Mouse (Mus musculus): ENCODE results near the gene Wnt10b.

The Wnt10b gene

DNA sequence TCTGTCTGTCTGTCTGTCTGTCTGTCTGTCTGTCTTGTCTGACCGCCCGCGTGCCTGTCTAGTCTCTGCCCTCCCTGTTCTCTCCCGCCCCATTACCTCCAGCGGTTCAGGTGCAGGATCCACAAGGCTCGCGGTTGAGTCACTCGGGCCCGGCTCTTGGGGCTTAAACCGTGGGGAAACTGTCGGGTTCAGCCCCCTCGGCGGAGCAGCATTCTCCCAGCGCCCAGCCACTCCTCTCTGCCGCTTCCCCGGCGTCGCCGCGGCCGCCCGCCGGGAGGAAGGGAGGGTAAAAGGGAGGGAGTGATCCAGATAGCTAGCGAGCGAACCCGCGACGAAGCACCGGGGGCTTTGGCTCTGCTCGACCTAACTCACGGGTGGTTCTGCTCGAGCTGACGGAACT, at the start of gene Wnt10b:
Wnt10b (minus strand) TSS at position 389 of the 400 bp plus-strand sequence.
- TF ChIP-seq GATA4 (IDR thresholded peaks at IDR 0.05; ENCODE audit: insufficient replicate concordance, low read length) = no peak

DNA sequence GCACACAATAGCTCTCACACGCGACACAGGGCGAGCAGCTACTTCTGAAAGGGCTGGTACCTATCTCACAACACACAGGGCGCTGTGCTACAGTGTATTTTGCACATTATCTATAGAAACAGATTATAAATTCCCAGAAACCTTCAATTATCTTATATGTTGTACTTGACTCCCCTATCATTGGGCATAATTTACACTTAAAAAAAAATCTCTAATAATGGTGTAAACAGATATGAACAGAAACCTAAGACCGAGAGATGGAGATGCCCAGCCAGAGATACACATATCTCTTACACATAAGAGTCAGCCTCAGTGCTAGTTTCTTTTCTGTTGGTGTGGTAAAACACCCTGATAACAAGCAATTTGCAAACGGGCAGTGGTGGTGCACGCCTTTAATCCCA, 49.7 kb upstream of the Wnt10b start:
- no peak for TF ChIP-seq GATA4 (IDR thresholded peaks at IDR 0.05; ENCODE audit: insufficient replicate concordance, low read length)

DNA sequence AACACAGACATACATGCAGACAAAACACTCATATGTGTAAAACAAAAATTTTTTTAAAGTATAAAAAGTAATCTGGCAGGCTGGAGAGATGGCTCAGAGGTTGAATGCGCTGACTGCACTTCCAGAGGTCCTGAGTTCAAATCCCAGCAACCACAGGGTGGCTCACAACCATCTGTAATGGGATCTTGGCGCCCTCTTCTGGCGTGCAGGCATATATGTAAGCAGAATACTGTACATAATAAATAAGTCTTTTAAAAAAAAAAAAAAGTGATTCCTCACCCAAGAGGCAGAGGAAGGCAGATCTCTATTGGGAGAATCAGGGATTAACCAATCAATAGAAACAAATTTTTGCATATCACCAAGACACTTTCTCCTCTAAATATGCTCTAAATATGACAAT, 45.5 kb upstream of the Wnt10b start:
- TF ChIP-seq GATA4 (IDR thresholded peaks at IDR 0.05; ENCODE audit: insufficient replicate concordance, low read length) = no peak

DNA sequence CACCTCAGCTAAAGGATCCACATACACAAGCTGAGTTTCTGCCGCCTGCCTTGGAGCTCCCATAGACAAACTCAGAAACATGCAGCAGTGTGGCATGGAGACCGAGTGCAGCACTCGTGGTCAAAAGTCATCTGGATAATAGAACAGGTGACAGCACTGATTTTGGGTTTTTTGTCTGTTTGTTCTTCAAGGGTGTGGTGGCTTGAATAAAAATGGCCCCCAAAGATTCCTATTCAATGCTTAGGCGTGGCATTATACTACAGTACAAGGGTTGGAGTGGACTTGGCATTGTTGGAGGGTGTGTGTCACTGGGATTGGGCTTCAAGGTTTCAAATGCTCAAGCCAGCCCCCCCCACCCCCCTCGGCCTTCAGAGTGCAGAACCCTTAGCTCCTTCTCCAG, 44.2 kb upstream of the Wnt10b start:
- TF ChIP-seq GATA4 (IDR thresholded peaks at IDR 0.05; ENCODE audit: insufficient replicate concordance, low read length) = no peak

DNA sequence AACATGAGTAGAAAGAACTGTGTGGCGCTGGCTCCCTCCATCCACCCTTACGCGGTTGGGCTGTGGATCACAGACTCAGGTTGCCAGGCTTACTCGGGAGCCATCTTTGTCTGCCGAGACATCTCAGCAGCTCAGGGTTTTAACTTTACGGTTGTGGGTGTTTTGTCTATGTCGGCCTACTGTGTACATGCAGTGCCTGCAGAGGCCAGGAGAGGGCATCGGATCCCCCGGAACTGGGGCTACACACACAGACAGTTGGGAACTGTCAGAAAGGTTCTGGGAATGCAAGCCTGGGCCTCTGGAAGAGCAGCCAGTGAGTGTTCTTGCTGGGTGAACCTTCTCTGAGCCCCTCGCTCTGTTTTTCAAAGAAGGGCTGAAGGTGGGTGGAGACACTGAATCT, 43.5 kb upstream of the Wnt10b start:
- no peak for TF ChIP-seq GATA4 (IDR thresholded peaks at IDR 0.05; ENCODE audit: insufficient replicate concordance, low read length)

DNA sequence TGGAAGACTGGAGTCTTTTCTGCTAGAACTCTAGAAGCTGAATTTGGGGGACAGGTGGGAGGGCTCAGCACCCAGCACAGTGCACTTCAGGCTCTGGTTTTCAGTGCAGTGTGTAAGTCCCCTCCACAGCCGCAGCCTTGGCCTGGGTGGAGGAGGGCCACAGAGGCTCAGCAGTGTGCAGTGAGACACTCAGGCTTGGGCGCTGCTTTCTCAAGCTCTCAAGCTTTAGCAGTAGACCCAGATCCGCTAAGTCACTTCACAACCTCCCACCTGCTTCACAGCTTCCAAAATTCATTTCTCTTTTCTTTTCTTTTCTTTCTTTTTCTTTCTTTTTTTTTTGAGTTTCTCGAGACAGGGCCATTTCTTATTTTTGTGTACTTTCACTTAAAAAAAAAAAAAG, 43.0 kb upstream of the Wnt10b start:
- TF ChIP-seq GATA4 (IDR thresholded peaks at IDR 0.05; ENCODE audit: insufficient replicate concordance, low read length) = no peak

DNA sequence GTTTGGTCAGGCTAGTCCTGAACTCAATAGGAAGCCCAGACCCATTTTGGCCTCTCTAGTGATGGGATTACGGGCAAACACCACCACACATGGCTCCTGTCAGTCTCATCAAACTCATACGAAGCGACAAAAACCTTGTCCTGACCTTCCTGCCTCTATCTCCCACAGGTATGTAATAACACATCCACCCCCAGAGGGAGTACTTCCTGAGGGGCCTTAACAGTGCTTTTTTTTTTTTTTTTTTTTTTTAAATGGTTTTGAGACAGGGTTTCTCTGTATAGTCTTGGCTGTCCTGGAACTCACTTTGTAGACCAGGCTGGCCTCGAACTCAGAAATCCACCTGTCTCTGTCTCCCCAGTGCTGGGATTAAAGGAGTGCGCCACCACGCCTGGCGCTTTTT, 40.2 kb upstream of the Wnt10b start:
- TF ChIP-seq GATA4 (IDR thresholded peaks at IDR 0.05; ENCODE audit: insufficient replicate concordance, low read length) = no peak

DNA sequence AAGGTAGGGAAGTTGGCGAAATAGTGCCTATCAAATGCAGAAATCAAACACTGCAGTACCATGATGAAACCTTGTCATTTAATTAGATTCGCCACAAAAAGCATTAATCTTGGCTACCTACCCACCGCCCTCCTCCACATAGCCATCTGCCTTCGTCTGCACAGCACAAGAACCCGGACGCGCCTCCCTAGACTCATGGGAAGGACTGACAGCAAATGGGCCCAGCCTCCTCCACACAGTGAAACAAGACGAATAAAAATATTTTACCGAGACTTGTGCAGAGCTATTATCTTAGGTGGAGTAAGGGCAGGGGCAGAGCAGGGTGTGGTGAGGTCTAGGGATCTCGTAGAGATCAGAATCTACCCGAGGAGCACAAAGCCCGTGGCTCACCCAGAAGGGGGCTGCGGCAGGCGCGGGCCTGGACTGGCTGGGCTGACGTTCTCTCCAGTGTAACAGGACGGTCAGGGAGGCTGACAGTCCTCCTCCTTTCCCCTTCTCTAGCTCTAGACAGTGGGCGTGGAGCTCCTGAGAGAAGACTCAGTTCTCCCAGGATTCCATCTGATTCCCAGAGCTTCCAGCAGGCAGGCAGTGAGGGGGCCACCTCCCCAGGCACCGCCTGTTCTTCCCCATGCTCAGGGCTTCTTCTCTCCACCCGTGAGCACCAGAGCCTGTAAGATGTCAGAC, 34.9 kb upstream of the Wnt10b start:
- TF ChIP-seq GATA4 (IDR thresholded peaks at IDR 0.05; ENCODE audit: insufficient replicate concordance, low read length) = no peak

DNA sequence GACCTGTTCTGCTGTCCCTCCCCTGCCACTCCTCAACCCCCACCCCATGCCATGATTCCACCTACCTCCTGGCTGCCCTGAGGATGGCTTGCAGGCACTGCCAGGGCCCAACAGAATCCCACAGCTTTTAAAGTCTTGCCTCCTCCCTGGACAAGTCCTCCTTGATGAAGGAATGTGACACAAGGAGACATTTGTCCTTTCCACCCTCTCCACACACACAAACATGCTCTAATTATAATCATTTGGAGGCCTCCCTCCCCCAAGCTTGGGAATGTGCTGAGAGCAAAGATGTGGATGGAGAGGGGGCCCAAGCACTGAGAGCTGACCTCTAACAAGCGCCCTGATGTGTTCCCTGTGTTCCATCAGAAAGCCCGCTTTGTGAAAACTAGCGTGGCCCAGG, 31.4 kb upstream of the Wnt10b start, which contains the start of gene Ddn:
Ddn (minus strand) TSS at position 101 of the 400 bp plus-strand sequence.
- no peak for TF ChIP-seq GATA4 (IDR thresholded peaks at IDR 0.05; ENCODE audit: insufficient replicate concordance, low read length)

DNA sequence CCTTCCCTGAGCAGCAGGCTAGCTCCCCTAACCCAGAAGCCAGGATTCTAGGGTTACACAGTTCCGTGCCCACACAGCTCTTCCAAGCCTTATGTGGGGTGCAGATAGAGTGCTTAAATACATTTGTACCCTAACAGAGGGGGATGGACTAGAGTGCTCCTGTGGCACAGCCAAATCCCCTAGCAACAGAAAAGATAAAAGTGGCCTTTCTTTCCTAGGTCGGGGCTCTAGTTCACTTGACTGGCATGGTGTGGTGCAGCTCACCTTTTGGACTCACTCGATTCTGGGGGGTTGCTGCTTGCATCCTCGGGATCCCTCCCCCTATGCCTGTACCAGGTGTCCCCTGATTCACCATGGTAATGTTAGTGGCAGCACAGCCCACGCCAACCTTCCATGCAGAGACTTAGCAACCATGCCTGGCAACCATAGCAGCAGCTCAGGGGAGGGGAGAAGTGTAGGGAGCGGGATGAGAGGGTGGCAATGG, 30.7 kb upstream of the Wnt10b start:
- TF ChIP-seq GATA4 (IDR thresholded peaks at IDR 0.05; ENCODE audit: insufficient replicate concordance, low read length) = no peak

DNA sequence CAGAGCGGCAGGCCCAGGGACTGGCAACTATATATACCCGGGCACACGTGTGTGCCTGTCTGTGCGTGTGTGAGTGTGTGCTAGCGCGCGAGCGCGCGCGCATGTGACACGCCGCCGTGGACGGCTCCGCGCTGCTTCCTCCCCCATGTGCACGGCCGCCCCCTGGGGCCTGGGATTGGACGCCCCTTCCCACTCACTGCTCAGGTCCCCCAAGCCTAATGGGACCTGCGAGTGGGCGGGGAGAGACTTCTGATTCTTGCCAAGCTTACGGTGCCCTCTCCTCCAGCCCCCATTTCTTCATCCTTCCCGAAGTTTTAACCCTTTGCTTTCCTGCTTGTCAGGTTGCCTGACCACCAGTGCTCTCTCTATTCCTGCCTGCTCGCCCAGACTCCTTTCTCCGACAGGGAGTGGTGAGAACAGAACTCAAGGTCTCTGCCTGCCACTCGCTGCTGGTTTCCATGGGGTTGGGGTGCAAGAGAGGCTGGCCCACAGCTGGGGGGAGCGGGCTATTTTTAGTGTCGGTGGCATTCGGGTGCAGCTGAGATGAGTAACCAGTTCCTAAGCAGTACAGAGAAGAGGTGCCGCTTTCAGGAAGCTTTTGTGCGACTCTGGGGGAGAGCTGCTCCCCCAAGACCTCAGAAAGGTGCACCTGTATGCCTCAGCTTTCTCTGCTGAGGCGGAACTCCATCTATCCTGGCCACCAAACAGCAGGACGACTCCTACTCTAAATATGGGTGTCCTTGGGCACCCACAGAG, 30.1 kb upstream of the Wnt10b start:
- no peak for TF ChIP-seq GATA4 (IDR thresholded peaks at IDR 0.05; ENCODE audit: insufficient replicate concordance, low read length)

DNA sequence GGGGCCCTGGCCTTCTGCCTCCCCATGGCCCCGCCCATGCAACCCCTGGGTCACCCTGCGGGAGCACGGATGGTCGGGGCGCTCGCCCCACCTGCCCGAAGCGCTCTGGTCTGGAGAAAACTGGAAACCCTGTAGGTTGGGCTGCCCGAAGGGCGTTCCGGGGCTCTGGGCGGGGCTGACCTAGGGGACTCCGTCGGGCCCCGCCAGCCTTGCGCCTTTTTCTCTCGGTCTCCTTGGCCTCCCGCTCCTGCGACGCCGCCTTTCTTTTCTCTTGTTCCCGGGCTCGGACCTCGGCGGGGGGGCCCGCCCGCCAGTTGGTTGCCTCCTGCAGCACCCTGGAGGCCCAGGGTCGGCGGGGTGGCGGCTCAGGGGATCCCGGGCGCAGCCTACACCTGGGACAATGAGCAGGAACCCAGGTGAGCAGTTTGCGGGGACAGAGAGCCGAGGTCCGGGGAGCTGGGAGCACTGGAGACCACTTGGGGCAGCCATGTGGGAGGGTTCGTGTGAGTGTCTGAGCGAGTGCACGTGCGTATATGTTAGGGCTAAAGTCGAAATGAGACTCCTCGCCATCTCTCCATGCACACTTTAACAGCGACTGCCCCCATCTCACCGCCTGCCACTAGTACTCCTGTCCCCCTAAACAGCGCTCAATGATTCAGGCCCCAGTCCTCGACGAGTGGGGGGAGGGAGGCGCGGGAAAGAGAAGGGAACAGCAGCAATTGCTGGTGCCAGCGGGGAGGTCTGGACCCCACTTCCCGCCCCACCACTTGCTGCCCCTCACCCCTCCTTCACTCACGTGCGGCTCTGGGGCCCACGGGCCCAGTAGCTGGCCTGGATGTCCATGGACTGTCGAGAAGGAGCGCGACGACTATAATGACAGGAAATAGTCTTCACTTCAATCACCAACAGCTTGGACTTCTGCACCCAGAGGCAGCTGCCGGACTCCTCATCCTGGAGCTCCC, 29.1 kb upstream of the Wnt10b start:
- no peak for TF ChIP-seq GATA4 (IDR thresholded peaks at IDR 0.05; ENCODE audit: insufficient replicate concordance, low read length)

DNA sequence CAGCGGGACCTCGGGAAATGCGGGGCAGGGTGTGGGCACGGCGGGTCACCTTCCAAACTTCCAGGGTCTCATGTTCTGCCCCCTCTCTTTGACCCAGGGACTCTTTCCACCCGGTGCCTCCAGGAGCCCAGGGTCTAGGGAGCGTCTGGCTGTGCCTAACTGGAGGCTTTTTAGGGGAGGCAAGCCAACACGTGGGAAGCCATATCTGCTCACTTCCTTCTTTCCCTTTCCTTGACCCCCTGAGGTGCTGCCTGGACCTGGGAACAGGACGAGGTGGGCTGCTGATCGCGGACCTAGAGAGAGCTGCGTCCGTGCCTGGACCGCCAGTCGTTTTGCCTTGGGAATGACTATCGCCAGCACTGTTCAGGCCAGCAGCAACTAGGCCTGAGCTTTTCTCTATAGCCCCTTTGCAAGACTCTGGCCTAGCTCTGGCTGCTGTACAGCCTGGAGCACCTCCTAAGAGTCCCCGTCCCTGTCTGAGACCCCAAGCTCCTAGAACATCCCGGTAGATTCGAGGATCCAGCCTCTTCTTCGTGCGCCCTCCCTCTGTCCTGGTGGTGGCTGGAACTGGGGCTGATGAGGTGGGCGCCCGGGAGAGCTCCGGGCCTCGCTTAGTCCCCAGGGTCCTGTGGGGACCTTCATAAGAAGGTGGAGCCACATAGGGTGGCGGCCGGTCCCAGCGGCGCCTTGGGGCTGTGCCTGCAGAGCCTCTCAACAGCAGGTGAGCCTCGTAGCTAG, 28.3 kb upstream of the Wnt10b start:
- TF ChIP-seq GATA4 (IDR thresholded peaks at IDR 0.05; ENCODE audit: insufficient replicate concordance, low read length) = no peak

DNA sequence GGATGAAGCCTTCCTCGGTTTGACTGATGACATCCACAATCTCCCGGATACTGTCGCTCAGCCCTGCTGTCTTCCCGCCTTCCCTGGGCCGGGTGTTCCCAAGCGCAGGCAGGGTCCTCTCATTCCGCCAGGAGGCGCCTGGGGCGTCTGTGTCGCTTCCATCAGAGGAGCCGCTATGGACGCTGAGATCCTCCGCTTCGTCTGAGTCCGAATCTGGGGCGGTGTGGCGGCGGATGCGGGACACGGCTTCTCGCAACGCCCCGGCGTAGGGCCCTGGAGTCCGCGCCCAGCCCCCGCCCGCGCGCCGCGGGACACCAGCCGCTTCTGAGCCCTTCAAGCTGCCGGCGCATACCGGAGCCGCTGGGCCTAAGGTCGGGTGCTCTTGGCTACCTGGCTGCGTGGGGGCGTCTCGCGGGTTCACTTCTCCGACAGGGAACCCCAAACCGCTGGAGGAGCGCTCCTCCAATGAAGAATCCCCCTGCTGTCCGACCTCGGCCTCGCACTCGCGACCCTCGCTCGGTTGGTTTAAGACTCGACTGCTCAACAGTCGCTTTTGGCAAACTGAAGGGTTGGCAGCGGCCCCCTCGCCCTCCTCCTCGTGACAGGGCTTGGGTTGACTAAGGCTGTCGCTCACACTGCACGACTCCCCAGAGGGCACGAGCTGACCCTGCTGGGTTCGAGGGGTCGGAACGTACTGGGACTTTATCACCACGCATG, 27.5 kb upstream of the Wnt10b start:
- TF ChIP-seq GATA4 (IDR thresholded peaks at IDR 0.05; ENCODE audit: insufficient replicate concordance, low read length) = no peak
